Mouse (Mus musculus) cerebellum, adult 2 months (tissue): ENCODE data around the gene Upk2. TPM values are rescaled to one million over a fixed set of nuclear protein-coding genes. Genes with fewer than 3 reads are reported as not detected.
"Not testable (repeated sequence)": the region's sequence is repeated elsewhere in the genome, so short reads cannot be mapped to it uniquely, and the experiment has no call there.

Experiments
- DNase-seq, 2 experiments: peaks; one replicate each; pipeline ENCODE4 v3.0.0; 2021
- H3K27ac ChIP-seq: fragments of 200-500 bp; 2 replicates; pipeline ENCODE4 v1.5.1; 2012; ENCODE audit warnings: low read length, control low read depth, inconsistent platforms; ENCODE audit not compliant: insufficient read depth
- H3K27me3 ChIP-seq: fragments of 200-500 bp; 2 replicates; pipeline ENCODE4 v1.6.1; 2012; ENCODE audit warnings: inconsistent platforms, mild to moderate bottlenecking, low read length, moderate library complexity; ENCODE audit not compliant: control insufficient read depth, insufficient read depth
- H3K4me1 ChIP-seq: fragments of 200-500 bp; 2 replicates; pipeline ENCODE4 v1.6.1; 2011; ENCODE audit warnings: low read length; ENCODE audit not compliant: control insufficient read depth, insufficient read depth
- H3K4me3 ChIP-seq: fragments of 200-500 bp; replicated peaks from 2 replicates; pipeline ENCODE3; 2011; ENCODE audit warnings: mild to moderate bottlenecking, low read depth, low read length, control low read depth; ENCODE audit not compliant: insufficient read depth
- CTCF ChIP-seq: fragments of 200-500 bp; IDR thresholded peaks from 2 replicates; pipeline ENCODE4 v1.5.1; 2011; ENCODE audit warnings: low read depth, mild to moderate bottlenecking, control low read depth, low read length, moderate library complexity, borderline replicate concordance; ENCODE audit not compliant: insufficient read depth
- POLR2A ChIP-seq: fragments of 200-500 bp; IDR thresholded peaks from 2 replicates; pipeline ENCODE4 v1.6.1; 2011; ENCODE audit warnings: low read length, control low read depth, borderline replicate concordance; ENCODE audit not compliant: insufficient read depth
- WGBS: fragments of 180-500 bp; shearing (Covaris S2); methylation state at CpG from one replicate; pipeline ENCODE4 v1.1.7; 2018; 5-methylcytosine and 5-hydroxymethylcytosine counted together
- polyA plus RNA-seq: library from polyadenylated mRNA; depleted of rRNA; stranded (reverse); fragments of >200 nt; gene quantifications from 2 replicates; pipeline ENCODE4 v1.2.3, GENCODE M21; 2012

The Upk2 gene
- polyA plus RNA-seq, 1 experiment: 0.13 TPM

DNA sequence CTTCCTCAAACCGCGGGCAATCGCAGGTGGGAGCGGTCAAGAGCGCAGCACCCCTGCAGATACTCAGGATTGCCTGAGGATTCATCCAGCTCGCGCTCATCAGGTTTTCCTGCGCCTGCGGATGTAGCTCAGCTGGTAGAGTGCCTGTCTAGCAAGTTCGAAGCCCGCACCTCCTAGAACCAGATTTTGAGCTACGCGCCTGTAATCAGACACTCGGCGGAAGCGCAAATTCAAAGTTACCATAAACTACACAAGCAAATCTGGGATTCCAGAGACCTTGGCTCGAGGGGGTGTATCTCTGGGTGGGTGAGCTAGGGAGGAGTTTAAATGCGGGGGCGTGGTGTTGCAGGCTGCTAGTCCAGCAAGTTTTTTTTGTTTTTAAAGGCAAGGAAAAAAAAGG lies 13.8 kb downstream of the Upk2 start, which contains the start of gene Foxr1:
Foxr1 (minus strand) TSS at position 176 of the 400 bp plus-strand sequence.
- 79% methylated on average over 19 of the region's 19 CpGs for WGBS
- DNase-seq: no peak
- Histone ChIP-seq H3K27me3 (no peaks in the 10 kb centered on the region), H3K4me1 (no peaks in the 10 kb centered on the region), H3K4me3 (no peak within 1 kb of the TSS), H3K27ac (no peak within 1 kb of the TSS)
- TF ChIP-seq CTCF (no peak), POLR2A (no peak)

- 76% methylated on average over 6 of the region's 6 CpGs for WGBS
- DNase-seq: no peak
- Histone ChIP-seq H3K27me3 (no peaks in the 10 kb centered on the region), H3K27ac (no peak overlapping the region), H3K4me3 (no peak overlapping the region), H3K4me1 (no peaks in the 10 kb centered on the region)
- TF ChIP-seq POLR2A: no peak
- TF ChIP-seq CTCF: no peak
Observed at GRCm38 (mm10) chr9:44435747-44436146, 19.0 kb downstream of the Upk2 start.

DNA sequence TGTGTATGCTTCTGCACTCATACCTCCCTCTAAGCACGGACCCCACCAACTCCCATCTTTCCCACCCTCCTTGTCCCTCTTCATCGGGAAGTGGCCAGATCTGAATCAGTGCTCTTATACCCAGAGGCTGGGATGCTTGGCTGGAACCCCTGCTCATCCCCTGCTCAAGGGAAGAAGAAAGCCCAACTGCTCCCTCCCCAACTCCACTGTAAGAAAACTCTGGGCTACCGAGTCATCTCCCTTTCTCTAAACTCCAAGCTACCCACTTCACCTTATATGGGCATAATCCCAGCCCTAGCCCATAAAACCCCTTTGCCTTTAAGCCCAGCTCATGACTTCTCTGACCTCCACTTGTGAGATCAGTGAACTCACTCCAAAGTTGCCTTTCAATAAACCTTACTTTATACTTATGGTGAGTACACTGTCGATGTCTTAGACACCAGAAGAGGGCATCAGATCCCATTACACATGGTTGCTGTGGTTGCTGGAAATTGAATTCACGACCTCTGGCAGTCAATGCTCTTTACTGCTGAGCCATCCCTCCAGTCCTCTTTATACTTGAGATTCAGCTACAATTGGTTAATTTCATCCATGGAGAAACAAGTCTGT lies 22.1 kb downstream of the Upk2 start:
- 49% methylated on average over 5 of the region's 5 CpGs for WGBS
- Histone ChIP-seq H3K4me1 (no peaks in the 10 kb centered on the region), H3K4me3 (no peak overlapping the region), H3K27me3 (no peaks in the 10 kb centered on the region), H3K27ac (no peak overlapping the region)
- TF ChIP-seq CTCF (no peak), POLR2A (no peak)
- DNase-seq: no peak

DNA sequence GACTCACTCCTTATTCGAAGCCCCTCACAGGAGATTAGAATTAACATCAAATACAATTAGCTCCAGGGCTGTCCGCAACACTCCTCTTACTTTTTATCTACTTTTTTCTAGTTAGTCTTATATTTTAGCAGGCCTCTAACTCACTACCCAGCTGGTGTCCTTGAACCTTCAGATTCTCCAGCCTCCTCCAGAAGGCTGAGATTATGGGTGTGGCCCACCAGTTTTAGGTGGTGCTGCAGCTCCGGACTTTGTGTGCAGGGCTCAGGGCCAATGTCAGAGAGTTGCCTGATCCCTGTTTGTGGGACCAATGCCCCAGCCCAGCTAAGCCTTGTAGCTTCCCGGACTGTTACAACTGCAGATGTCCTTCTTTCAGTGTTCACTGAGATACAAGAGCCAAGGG lies 31.2 kb downstream of the Upk2 start:
- no peaks in the 10 kb centered on the region for H3K4me1 ChIP-seq
- 75% methylated on average over 4 of the region's 4 CpGs for WGBS
- H3K4me3 ChIP-seq: no peak overlapping the region
- no peak for DNase-seq
- no peak overlapping the region for H3K27ac ChIP-seq
- TF ChIP-seq CTCF (no peak), POLR2A (no peak)
- no peaks in the 10 kb centered on the region for H3K27me3 ChIP-seq

DNA sequence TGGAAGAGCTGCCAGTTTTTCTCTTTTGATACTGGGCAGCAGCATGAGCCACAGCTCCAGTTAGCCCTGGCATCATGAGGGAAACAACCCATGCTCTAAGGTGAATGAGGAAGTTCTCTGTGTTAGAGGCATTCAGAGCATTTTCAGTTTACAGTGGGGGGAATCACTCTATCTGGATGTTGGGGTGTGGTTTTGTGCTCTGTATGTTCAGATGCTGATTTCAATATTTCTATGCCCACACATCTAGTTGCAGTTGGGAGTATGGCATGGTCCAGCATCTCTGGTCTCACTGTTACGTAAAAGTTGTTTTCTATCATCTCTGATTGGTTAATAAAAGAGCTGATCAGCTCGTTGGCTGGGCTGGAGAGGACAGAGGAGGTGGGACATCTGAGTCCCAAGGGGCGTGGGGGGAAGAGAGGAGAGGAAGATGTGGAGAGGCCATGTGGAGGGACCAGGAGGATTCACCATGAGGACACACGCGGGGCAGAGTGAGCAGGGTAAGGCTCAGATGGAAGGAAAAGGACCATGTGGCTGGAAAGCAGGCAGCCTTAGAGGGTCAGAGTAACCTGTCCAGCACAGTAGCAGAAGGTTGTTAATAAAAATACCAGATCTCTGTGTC lies 34.4 kb downstream of the Upk2 start:
- no peaks in the 10 kb centered on the region for H3K4me1 ChIP-seq
- 66% methylated on average over 5 of the region's 5 CpGs for WGBS
- no peak overlapping the region for H3K27ac ChIP-seq
- no peak overlapping the region for H3K4me3 ChIP-seq
- DNase-seq: no peak
- H3K27me3 ChIP-seq: no peaks in the 10 kb centered on the region
- no peak for TF ChIP-seq CTCF
- no peak for TF ChIP-seq POLR2A

DNA sequence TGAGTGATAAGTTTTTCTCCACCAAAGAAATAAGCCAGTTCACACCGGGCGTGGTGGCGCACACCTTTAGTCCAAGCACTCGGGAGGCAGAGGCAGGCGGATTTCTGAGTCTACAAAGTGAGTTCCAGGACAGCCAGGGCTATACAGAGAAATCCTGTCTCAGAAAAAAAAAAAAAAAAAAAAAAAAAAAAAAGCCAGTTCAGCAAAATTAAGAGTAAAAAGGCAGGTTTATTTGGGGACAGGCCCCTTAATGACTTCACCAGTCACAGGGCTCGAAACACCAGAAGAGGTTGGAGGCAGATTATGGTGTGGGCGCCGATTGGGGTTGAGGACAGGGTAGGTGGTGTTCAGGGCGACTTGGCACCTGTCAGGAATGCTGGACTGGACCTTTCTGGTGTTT lies 35.0 kb downstream of the Upk2 start:
- not testable (repeated sequence) for H3K27me3 ChIP-seq, H3K4me3 ChIP-seq, H3K27ac ChIP-seq, H3K4me1 ChIP-seq, DNase-seq
- 93% methylated on average over 9 of the region's 9 CpGs for WGBS

DNA sequence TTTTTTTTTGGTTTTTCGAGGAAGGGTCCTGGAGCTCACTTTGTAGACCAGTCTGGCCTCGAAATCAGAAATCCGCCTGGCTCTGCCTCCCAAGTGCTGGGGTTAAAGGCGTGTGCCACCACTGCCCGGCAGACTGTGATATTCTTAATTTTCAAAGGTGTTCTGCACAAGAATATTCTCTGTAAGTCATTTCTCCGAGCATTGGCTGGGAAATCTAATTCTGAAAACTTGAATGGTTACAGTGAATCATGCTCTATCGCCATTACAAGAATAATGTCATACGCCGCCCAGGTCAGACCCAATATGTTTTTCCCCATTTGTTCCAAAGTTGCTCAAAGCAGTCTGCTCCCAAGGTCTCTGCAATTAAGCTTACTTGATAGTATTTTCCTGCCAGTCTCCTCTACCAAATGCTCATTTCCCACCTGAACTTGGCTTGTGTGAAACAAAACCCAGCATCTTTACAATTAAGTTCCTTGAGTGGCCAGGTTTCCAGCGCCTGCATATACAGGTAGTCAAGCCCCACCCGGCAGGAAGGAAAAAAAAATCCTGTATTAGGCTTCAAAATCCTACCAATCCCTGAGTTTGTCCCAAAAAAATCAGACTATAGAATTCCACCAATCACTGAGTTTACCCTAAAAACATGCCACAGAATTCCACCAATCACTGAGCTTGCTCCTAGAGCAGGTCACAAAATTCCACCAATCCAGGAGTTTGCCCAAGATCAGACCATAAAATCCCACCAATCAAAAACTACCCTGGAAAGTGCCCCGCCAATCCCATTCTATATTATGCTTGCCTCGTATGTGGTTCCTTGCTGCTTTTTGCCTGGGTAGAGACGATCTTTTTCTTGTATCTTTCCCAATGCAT lies 36.0 kb downstream of the Upk2 start, which contains the start of gene Ccdc84:
Ccdc84 (minus strand) TSS at position 51 of the 867 bp plus-strand sequence.
- TF ChIP-seq CTCF (no peak), POLR2A (no peak)
- 59% methylated on average over 14 of the region's 14 CpGs for WGBS
- DNase-seq: peak; percentile 20 to 60
- peak within 1 kb of the TSS; percentile 90 for H3K27ac ChIP-seq
- H3K4me1 ChIP-seq: no peaks in the 10 kb centered on the region
- H3K27me3 ChIP-seq: no peaks in the 10 kb centered on the region
- peak within 1 kb of the TSS; percentile 99 for H3K4me3 ChIP-seq
